Mouse (Mus musculus): ENCODE results near the gene Klhl4.

Klhl4 gene

DNA sequence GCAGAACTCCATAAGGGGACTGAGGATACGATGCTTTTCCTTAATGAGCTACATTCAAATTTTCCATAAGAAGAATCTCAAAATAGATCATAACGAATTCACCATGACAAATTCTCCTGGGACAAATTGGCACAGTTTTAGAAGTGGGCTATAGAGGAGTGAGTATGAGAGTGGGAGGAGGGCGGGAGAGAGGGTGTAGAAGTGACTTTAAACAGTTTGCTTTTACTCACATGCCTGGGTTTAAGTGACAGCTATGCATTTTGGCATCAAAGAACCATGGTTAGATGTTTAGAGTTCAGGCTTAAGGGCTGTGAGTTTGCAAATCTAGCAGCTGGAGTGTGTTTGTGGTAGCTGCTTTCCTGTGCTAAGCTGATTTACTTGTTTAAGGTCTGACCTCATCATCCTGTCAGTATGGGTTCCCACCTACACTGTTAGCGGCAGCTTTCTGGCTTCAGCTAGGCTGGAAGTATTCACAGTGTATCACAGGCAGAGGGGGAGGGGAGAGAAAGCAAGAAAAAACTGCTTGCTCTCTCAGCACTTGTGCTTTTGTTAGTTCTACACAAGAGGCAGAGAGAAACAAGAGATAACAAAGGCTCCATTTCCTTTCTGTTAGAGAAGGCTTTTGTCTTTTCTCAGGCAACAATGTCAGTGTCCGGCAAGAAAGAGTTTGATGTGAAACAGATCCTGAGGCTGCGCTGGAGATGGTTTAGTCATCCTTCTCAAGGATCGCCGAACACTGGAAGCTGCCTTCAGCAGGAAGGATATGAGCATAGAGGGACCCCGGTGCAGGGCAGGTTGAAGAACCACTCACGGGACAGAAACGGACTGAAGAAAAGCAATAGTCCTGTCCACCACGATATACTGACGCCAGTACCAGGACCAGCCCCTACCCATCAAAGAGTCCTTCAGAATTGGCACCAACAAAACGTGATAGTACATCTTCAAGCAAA lies at the start of gene Klhl4:
Gene Klhl4, plus strand, starts transcription at position 552 of the 950 bp plus-strand sequence.
- no peak for DNase-seq (ENCODE audit: extremely low spot score, low read depth, low spot score)

- DNase-seq (ENCODE audit: extremely low spot score, low read depth, low spot score), result no peak
Measured at GRCm38 (mm10) chrX:114484153-114484552, 10.0 kb downstream of the Klhl4 start.

DNA sequence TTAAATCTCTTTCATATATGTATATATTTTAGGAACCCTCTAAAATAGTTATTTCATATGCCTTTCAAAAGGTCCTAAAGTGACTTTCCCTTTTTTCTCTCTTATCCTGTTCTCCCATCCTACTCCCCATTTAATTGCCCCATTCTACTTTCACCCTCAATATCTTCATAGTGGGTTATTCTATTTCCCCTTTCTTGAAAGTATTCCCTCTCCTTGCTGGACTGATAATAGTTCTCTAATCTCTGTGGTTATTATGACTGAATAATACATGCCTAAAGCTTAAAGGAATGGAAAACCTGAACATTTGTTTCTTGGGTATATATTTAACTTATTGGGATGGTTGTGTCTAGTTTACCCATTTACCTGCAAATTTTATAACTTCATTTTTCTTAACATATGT lies 12.6 kb downstream of the Klhl4 start:
- no peak for DNase-seq (ENCODE audit: extremely low spot score, low read depth, low spot score)

- DNase-seq (ENCODE audit: extremely low spot score, low read depth, low spot score), result no peak
Measured at GRCm38 (mm10) chrX:114558141-114558540, 84.0 kb downstream of the Klhl4 start.

- DNase-seq (ENCODE audit: extremely low spot score, low read depth, low spot score), result no peak
Measured at GRCm38 (mm10) chrX:114582311-114582710, 108.2 kb downstream of the Klhl4 start.
